Mouse (Mus musculus): ENCODE results near the gene Strn.

Gene Strn

DNA sequence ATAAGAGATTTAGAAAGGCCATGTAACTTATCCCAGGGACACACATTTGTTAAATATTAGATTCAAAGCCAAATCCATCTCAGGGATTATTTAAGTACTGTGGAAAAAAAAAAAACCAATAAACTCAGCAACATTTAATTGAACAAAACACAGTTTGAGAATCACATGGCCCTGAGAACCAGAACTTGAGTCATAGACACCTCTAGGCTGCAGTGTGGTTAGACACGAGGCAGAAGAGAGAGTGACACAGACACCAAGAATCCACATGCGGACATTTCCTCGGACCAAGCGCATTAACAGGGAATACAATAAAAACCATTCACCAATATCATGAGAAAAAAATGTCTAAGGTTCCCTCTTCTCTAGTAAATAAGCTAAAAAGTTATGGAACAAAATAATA, 94.7 kb downstream of the Strn start:
- ChIA-PET CTCF (no interaction called here), POLR2A (no interaction called here)

DNA sequence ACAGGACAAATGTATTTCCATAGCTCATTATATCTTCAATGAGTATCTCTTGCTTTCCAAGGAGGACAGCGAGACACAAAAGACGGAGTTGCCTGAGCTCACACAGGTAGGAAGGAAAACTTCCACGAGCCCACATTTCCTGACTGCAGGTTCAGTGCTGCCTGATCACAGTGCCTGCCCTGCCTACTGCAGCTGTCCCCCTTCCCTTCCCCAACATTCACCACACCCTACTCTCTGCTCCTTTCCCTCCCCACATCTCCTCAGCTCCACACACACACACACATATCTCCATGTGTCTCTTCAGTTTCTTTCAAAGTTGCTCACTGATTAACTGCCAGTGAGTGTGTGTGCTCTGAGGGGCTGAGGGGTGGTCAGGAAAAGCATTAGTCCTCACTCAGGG, 96.6 kb downstream of the Strn start:
- CTCF ChIA-PET, result no interaction called here
- POLR2A ChIA-PET, result interaction anchor here in 3 of 4 experiments (0.6 to 1.4 kb wide), 3 partner anchors 15 to 987 kb away, joined by 3 to 4 read pairs (median 3); no protein-coding TSS in a partner anchor

DNA sequence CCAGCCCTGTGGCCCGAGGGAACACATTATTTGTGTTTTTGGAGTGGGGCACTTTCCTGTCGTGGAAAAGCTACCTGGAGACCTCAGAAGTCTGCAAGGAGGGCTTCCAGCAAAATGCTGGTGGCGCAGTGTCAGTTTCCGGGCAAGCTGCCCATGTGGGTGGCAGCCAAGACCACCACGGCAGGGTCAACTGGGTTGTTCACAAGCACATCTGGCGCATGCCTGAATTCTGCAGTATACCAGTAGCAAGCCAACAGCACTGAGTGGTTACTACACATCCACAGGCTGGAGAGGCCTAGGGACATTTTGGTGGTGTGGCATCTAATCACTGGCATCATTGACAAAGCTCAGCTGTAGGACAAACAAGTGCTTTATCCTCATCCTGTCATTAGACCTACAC, 97.9 kb downstream of the Strn start:
- CTCF ChIA-PET, result no interaction called here
- POLR2A ChIA-PET, result interaction anchor here in 1 of 4 experiments (1.4 kb wide), 1 partner anchor 38 kb away, joined by 3 read pairs; no protein-coding TSS in a partner anchor

- ChIA-PET POLR2A (interaction anchor here in 3 of 4 experiments (0.5 to 1.8 kb wide), 9 partner anchors 11 to 874 kb away, joined by 3 to 6 read pairs (median 4); partner anchors contain the start of genes Gpatch11 (in 1 of the 3) and Heatr5b (in 1 of the 3)), CTCF (interaction anchor here in 3 of 4 experiments (0.6 to 1.4 kb wide), 7 partner anchors 16 to 46 kb away, joined by 3 to 12 read pairs (median 3); no protein-coding TSS in a partner anchor)
Measured at GRCm38 (mm10) chr17:78637140-78637539, 99.9 kb downstream of the Strn start.

- ChIA-PET POLR2A (interaction anchor here in 2 of 4 experiments (0.9 to 1.6 kb wide), 9 partner anchors 8 to 278 kb away, joined by 3 to 5 read pairs (median 3); partner anchors contain the start of genes Gpatch11 (in 1 of the 2) and Heatr5b (in 1 of the 2)), CTCF (no interaction called here)
Measured at GRCm38 (mm10) chr17:78635616-78636015, 101.4 kb downstream of the Strn start.

GRCm38 (mm10) chr17:78624941-78625340, 112.1 kb downstream of the Strn start:
- ChIA-PET CTCF (no interaction called here), POLR2A (no interaction called here)

DNA sequence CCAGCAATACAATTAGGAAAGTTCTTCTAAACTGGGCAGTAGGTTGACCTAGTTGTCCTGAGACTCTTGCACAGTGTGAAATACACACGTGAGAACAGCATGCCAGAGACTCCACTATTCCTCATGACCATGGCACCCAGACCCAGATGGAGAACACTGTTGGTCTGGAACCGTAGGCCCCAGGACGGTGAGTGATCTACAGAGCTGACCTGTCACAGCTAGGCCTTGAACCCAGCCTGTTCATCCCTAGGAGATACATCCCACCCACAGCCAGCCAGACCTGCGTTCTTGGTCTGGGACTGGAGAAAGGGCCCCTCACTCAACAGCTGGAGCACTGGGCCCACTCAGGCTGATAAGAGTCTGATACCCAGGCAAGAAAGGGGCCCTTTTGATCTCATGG, 115.1 kb downstream of the Strn start:
- ChIA-PET CTCF (interaction anchor here in 2 of 4 experiments (1.5 to 1.6 kb wide), 2 partner anchors 15 to 29 kb away, joined by 3 to 4 read pairs; no protein-coding TSS in a partner anchor), POLR2A (no interaction called here)

DNA sequence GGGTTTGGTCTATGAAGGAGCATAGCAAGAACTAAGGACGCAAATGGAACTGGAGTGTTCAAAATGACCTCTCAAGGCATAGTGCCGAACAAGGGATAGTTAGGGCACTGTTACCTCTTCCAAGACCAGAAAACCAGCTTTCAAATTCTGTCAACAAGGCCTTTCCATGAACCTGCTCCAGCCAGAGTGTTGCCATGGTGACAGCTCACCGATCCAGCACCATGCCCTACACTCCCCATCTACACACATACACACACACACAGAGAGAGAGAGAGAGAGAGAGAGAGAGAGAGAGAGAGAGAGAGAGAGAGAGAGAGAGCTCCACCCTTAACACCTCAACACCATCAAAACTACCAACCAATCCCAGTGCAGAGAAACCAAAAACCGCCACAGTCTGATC, 116.3 kb downstream of the Strn start:
- POLR2A ChIA-PET, result interaction anchor here in 1 of 4 experiments (0.9 kb wide), 1 partner anchor 14 kb away, joined by 4 read pairs; no protein-coding TSS in a partner anchor
- CTCF ChIA-PET, result interaction anchor here in 3 of 4 experiments (0.6 to 1.6 kb wide), 3 partner anchors 16 to 30 kb away, joined by 3 to 4 read pairs (median 3); no protein-coding TSS in a partner anchor

DNA sequence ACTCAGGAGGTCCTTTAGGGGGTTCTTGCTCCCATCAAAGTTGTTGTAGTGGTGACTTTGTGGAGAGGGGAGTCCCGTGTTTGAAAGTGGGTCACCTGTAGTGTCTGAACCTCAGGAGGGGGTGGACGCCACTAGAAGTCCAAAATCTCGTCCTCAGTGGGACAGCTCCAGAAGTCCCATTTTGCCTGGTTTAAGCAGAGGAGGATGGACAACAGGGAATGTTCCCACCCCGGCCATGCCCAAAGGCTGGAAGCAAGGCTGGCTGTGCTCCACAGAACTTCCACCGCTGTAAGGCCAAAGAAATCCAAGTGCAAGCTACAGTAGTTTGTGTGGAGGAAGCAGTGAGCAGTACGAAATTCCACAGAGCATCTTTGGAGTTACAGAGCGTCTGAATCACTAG, 117.0 kb downstream of the Strn start:
- ChIA-PET CTCF (interaction anchor here in 1 of 4 experiments (1.6 kb wide), 1 partner anchor 28 kb away, joined by 4 read pairs; no protein-coding TSS in a partner anchor), POLR2A (no interaction called here)

DNA sequence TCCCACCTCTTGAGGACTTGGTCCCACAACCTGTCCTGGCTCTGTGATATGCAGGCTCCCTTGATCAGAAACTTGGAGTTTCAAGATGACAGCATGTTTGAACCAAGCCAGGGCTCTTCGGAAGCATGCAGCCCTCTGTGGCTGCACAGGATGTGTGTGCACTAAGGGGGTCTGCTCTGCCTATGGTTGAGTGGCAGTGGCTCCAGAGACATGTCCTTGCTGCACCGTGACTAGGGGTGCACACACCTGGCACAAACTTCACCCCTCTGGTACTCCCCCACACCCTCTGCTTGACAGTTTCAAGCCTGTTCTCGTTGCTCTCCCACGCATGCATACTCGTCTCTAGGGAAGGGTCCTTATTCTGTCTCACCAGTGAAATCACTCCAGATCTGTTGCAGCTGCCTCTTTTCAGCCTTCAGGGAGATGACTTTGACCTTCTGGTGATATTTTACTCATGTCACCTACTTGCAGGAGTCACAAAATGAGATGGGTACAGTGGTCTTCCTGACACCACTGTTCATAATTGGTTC, 118.8 kb downstream of the Strn start:
- POLR2A ChIA-PET, result interaction anchor here in 1 of 4 experiments (0.7 kb wide), 1 partner anchor 956 kb away, joined by 5 read pairs; no protein-coding TSS in a partner anchor
- CTCF ChIA-PET, result no interaction called here

DNA sequence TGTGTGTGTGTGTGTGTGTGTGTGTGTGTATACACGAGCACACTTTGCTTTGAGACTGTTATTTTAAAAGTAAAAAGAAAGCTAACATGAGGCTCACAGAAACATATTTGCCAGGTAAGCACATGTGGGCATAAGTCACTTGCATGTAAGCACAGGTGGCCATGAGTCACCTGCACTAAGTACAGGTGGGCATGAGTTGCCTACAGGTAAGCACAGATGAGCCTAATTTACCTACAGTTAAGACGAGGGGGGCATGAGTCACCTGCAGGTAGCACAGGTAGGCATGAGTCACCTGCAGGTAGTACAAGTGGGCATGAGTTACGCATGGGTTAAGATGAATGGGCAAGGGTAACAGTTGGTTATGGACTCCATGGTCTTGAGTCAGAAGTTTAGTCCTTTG, 121.9 kb downstream of the Strn start:
- ChIA-PET CTCF (interaction anchor here in 2 of 4 experiments (0.6 to 1.5 kb wide), 2 partner anchors 9 to 12 kb away, joined by 3 to 5 read pairs; no protein-coding TSS in a partner anchor), POLR2A (no interaction called here)

DNA sequence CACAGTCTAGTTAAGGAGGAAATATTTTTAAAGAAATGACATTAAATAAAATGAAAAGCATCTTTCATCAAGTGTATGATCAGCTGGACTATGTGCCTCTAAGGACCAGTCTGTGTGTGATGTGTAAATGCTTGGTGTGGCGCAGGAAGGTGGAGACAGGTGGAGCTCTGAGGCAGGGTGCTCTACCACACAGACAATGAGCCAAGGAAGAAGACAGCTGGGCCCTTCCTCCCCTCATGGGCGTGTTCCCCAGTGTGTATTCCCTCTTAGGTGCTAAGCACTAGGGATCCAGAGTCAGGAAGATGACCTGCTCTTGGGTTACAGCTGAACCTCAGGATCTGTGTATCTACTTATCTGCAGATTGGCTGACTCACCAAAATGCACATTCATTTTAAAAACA, 122.5 kb downstream of the Strn start:
- ChIA-PET POLR2A (interaction anchor here in 2 of 4 experiments (0.6 to 0.7 kb wide), 2 partner anchors 247 to 326 kb away, joined by 3 to 4 read pairs; no protein-coding TSS in a partner anchor), CTCF (interaction anchor here in 2 of 4 experiments (1.1 to 1.5 kb wide), 2 partner anchors 11 to 23 kb away, joined by 3 to 4 read pairs; no protein-coding TSS in a partner anchor)

GRCm38 (mm10) chr17:78611117-78611516, 125.9 kb downstream of the Strn start:
- ChIA-PET CTCF (interaction anchor here in 3 of 4 experiments (0.6 to 1.6 kb wide), 3 partner anchors 10 to 37 kb away, joined by 3 to 6 read pairs (median 3); no protein-coding TSS in a partner anchor), POLR2A (interaction anchor here in 1 of 4 experiments (0.5 kb wide), 1 partner anchor 1532 kb away, joined by 3 read pairs; no protein-coding TSS in a partner anchor)

DNA sequence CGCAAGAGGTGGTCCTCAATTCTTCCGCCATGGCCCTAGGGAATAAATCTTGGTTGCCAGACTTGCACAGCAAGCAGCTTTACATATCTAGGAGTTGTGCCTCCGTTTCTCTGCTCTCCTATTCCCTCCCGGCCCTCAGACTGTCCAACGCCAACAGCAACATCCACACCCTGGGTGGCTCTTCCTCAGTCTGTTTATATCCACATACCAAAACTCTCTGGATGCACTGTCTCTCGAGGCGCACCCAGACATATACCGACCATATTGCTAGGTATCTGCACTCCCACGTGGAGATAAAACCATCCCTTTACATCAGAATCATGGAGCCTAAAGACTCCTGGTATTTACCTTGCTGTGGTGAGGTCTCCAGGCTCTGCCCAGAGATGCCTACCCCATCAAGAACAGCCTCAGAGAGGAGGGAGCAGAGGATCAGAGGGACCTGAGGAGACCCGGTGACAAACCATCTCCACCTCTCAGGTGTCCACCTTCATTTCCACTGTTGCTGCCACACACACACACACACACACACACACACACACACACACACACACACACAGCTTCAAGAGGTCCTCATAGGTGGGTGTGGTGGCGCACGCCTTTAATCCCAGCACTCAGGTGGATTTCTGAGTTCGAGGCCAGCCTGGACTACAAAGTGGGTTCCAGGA, 127.7 kb downstream of the Strn start:
- POLR2A ChIA-PET, result interaction anchor here in 3 of 4 experiments (0.6 to 1.0 kb wide), 4 partner anchors 7 to 1664 kb away, joined by 3 to 8 read pairs (median 3); no protein-coding TSS in a partner anchor
- CTCF ChIA-PET, result interaction anchor here in 1 of 4 experiments (0.7 kb wide), 1 partner anchor 226 kb away, joined by 3 read pairs; the partner anchor contains the start of gene Gpatch11

DNA sequence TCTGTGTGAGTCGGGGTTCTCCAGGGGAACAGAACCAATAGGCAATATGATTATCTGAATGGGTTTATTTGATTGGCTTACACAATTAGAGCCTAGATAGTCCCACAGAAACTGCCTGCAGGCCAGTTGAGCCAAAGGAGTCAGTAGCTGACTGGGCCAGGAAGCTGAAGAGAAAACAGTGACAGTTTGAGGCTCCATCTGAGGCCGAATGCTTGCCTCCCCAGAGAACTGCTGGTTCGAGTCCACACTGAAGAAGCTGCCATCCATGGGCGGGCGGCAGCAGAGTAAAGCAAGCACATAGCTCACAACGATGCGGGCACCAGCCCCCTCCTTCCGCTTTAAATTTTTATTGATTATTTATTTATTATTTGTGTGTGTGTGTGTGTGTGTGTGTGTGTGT, 128.3 kb downstream of the Strn start:
- ChIA-PET CTCF (interaction anchor here in 3 of 4 experiments (0.5 to 1.1 kb wide), 3 partner anchors 16 to 406 kb away, joined by 3 to 5 read pairs (median 5); partner anchors contain the start of gene Gpatch11 (in 1 of the 3)), POLR2A (interaction anchor here in 3 of 4 experiments (0.8 to 1.0 kb wide), 3 partner anchors 29 to 127 kb away, joined by 3 to 6 read pairs (median 3); no protein-coding TSS in a partner anchor)

DNA sequence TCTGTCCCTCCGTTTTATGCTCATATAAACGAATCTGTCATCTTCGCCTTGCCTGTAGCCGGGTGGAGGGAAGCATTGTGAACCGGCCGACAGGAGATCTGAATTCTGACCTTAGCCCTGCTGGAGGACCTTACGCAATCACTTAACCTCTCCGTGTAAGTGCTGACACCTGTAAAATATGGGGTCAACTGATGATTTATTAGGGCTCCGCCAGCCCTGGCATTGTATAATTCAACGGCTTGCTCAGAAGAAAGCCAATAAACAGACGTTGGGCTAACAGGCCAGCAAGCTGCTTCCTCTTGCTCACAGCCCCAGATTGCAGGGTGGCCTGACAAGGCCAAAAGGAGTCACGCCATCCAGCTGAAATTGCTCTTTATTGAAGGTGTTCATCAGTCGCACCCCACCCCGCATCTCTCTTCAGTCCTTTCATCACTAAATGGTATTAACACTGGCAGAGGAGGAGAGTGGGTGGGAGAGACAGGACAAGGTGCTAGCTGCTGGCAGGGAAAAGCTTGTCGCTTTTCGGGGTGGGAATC, 128.8 kb downstream of the Strn start:
- ChIA-PET CTCF (interaction anchor here in 2 of 4 experiments (0.5 to 1.1 kb wide), 4 partner anchors 16 to 549 kb away, joined by 3 to 5 read pairs (median 4); no protein-coding TSS in a partner anchor), POLR2A (interaction anchor here in 3 of 4 experiments (0.8 to 1.0 kb wide), 3 partner anchors 29 to 127 kb away, joined by 3 to 6 read pairs (median 3); no protein-coding TSS in a partner anchor)

DNA sequence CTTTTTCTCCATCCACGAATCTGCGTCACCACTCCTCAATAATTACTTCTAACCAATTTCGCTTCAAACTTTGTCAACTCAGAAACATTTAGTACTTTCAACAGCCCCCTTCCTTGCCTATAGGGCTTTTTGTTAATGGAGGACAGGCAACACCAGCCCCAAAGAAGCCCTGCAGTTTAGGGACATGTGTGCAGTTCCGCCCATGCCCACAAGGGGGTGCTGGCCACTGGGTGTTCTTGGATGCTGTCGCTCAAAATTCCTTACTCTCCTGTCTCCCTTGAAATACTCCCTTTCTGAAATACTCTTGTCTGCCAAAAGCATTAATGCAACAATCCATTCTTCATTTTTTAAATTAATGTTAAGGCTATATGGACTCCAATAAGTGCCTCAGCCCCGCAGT, 132.6 kb downstream of the Strn start:
- POLR2A ChIA-PET, result no interaction called here
- CTCF ChIA-PET, result interaction anchor here in 3 of 4 experiments (0.6 to 3.7 kb wide), 7 partner anchors 12 to 197 kb away, joined by 3 to 16 read pairs (median 3); no protein-coding TSS in a partner anchor

GRCm38 (mm10) chr17:78603872-78604271, 133.1 kb downstream of the Strn start:
- ChIA-PET POLR2A (interaction anchor here in 2 of 4 experiments (0.6 to 1.2 kb wide), 2 partner anchors 231 to 936 kb away, joined by 4 to 5 read pairs; partner anchors contain the start of genes Gpatch11 (in 1 of the 2) and Heatr5b (in 1 of the 2)), CTCF (interaction anchor here in 3 of 4 experiments (0.6 to 3.7 kb wide), 8 partner anchors 12 to 196 kb away, joined by 3 to 16 read pairs (median 3); no protein-coding TSS in a partner anchor)
